Mouse (Mus musculus): ENCODE data around the gene Gpx4.

DNA sequence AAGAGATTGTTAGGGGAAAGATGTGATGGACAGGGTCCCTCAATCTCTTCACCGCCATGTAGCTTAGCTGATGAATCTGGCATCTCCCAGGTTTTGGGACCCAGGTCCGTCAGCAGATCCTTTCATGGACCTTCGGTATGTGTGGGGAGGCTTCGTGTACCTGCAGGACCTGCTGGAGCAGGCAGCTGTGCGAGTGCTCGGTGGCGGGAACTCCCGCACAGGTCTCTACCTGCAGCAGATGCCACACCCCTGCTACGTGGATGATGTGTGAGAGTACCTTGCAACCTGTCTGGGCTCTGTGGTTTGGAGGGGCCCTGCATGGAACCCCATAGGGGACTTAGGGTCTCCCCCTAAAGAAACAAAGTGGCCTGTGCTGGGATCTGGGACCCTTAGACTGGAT is 45.0 kb upstream of the Gpx4 start:
- TF ChIP-seq CTCF (IDR thresholded peaks at IDR 0.05; ENCODE audit: extremely low read depth, insufficient read depth, low read length) (no peak), POLR2A (IDR thresholded peaks at IDR 0.05; ENCODE audit: extremely low read depth, insufficient read depth, low read length) (no peak)

Measured in cortical plate, adult 2 months (tissue).